Mouse (Mus musculus) E14TG2a.4 (cell line): Measurements from ENCODE around the gene Plekhh3.

Experiments
- CTCF ChIP-seq: conservative IDR thresholded peaks from 2 replicates; pipeline ENCODE4 v1.5.1; 2014; ENCODE audit warnings: low read length
- POU5F1 ChIP-seq: IDR thresholded peaks from 2 replicates; pipeline ENCODE4 v1.6.1; 2014; ENCODE audit warnings: low read length, borderline replicate concordance

GRCm38 (mm10) chr11:101162301-101162700 is 8.8 kb downstream of the Plekhh3 start:
- TF ChIP-seq CTCF: no peak
- no peak for TF ChIP-seq POU5F1
